Mouse (Mus musculus): ENCODE data around the gene Fbxw9. TPM values are rescaled to one million over a fixed set of nuclear protein-coding genes. Genes with fewer than 3 reads are reported as not detected.

The Fbxw9 gene
- polyA plus RNA-seq, 1 experiment, result 14.3 TPM

DNA sequence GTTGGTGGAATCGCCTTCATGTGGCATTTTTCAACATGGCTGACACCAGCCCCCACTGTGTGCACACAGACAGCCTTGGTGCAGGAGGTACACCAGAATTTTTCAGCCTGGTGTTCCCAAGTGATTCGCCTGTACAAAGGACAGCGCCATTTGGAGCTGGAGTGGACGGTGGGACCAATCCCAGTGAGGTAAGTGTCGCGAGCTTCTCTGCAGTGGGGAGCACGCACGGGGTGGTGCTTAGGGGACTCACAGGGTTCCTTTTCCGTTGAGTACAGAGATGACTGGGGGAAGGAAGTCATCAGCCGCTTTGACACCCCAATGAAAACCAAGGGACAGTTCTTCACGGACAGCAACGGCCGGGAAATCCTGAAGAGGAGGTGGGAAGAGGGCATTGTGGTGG lies 35.2 kb downstream of the Fbxw9 start:
- TF ChIP-seq POLR2A (IDR thresholded peaks at IDR 0.05; ENCODE audit: borderline replicate concordance, control insufficient read depth, low read depth, low read length), result no peak
- TF ChIP-seq CTCF (IDR thresholded peaks at IDR 0.05; ENCODE audit: control insufficient read depth, insufficient read depth, low read length), result no peak
- WGBS, result 86% methylated on average over 13 of the region's 13 CpGs
- no peak overlapping the region for H3K4me3 ChIP-seq (replicated peaks; ENCODE audit: control insufficient read depth, low read depth, low read length)
- H3K4me1 ChIP-seq (ENCODE audit: control insufficient read depth, insufficient read depth, low read length), result no peaks in the 10 kb centered on the region
- H3K27ac ChIP-seq (ENCODE audit: control insufficient read depth, insufficient read depth, low read depth, low read length, poor library complexity), result no peak overlapping the region

DNA sequence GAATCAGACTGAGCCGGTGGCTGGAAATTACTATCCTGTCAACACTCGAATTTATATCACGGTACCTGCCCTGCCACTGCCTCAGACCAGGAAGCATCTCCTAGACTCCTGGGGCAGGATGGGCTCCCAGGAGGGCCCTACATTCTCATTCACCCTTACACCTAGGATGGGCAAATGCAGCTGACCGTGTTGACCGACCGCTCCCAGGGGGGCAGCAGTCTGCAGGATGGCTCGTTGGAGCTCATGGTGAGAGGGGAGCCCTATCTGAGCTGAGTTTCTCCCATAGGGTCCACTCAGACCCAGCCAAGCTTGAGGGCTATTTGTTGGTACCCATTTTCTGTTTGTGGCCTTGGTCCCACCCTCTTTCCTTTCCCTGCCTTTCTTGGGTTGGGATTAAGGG lies 35.7 kb downstream of the Fbxw9 start:
- 84% methylated on average over 7 of the region's 7 CpGs for WGBS
- no peak for TF ChIP-seq CTCF (IDR thresholded peaks at IDR 0.05; ENCODE audit: control insufficient read depth, insufficient read depth, low read length)
- no peak for TF ChIP-seq POLR2A (IDR thresholded peaks at IDR 0.05; ENCODE audit: borderline replicate concordance, control insufficient read depth, low read depth, low read length)
- H3K4me3 ChIP-seq (replicated peaks; ENCODE audit: control insufficient read depth, low read depth, low read length), result no peak overlapping the region
- no peak overlapping the region for H3K27ac ChIP-seq (ENCODE audit: control insufficient read depth, insufficient read depth, low read depth, low read length, poor library complexity)
- H3K4me1 ChIP-seq (ENCODE audit: control insufficient read depth, insufficient read depth, low read length), result no peaks in the 10 kb centered on the region

DNA sequence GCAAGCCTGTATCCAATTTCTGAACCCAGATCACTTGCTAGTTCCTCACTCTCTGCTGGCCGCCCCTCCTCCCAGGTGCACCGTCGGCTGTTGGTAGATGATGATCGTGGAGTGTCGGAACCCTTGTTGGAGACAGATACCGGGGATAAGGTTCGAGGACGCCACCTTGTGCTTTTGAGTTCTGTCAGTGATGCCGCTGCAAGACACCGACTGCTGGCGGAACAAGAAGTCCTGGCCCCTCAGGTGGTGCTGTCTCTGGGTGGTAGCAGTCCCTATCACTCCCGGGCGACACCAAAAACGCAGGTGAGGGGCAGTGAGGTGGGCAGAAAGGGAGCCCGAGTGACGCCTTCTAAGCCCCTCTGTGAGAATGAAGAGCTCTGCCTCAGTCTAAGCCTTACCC lies 36.3 kb downstream of the Fbxw9 start:
- Histone ChIP-seq H3K4me1 (ENCODE audit: control insufficient read depth, insufficient read depth, low read length) (no peaks in the 10 kb centered on the region), H3K4me3 (replicated peaks; ENCODE audit: control insufficient read depth, low read depth, low read length) (no peak overlapping the region), H3K27ac (ENCODE audit: control insufficient read depth, insufficient read depth, low read depth, low read length, poor library complexity) (no peak overlapping the region)
- TF ChIP-seq POLR2A (IDR thresholded peaks at IDR 0.05; ENCODE audit: borderline replicate concordance, control insufficient read depth, low read depth, low read length) (no peak), CTCF (IDR thresholded peaks at IDR 0.05; ENCODE audit: control insufficient read depth, insufficient read depth, low read length) (no peak)
- 94% methylated on average over 16 of the region's 16 CpGs for WGBS

DNA sequence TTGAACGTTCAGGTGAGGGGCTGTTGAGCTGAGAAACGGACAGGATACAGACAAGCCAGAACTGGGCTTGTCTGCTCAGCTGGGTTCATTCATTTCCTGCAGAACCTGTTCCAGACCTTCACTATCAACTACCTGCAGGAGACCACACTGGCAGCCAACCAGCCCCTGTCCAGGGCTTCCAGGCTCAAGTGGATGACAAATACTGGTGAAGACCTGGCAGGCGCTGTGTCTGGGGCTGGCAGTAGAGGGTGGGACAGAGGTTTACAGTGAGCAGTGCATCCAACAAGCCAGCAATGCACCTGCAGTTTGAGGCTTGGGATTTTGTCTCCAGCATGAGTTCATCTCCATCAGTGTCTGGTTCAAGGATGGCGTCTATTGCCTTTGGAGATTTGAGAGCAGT lies 37.0 kb downstream of the Fbxw9 start:
- TF ChIP-seq CTCF (IDR thresholded peaks at IDR 0.05; ENCODE audit: control insufficient read depth, insufficient read depth, low read length) (no peak), POLR2A (IDR thresholded peaks at IDR 0.05; ENCODE audit: borderline replicate concordance, control insufficient read depth, low read depth, low read length) (no peak)
- WGBS, result 78% methylated on average over 4 of the region's 4 CpGs
- no peak overlapping the region for H3K4me3 ChIP-seq (replicated peaks; ENCODE audit: control insufficient read depth, low read depth, low read length)
- H3K27ac ChIP-seq (ENCODE audit: control insufficient read depth, insufficient read depth, low read depth, low read length, poor library complexity), result no peak overlapping the region
- H3K4me1 ChIP-seq (ENCODE audit: control insufficient read depth, insufficient read depth, low read length), result no peaks in the 10 kb centered on the region

DNA sequence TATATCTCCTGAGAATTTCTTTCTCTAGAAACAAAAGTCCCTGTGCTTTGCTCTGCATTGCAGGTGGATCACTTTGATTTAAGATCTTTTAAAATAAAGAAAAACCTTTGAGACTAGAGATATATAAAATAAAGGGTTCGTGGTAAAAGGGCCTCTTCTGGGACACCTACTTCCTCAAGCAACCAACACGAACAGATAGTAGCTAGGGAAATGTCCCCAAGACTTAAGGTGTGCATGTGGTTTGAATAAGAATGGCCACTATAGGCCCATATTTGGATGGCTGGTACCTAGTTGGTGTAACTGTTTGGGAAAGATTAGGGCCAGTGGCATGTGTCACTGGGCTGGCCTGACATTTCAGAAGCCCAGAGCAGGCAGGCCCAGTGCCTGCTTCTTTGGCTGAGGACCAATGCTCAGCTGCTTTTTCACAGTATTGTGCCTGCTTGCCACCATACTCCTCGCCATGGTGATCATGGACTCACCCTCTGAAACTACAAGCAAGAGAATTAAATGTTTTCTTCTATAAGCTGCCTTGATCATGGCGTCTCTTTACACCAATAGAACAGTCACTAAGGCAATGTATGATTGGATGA lies 40.3 kb downstream of the Fbxw9 start:
- Histone ChIP-seq H3K27ac (ENCODE audit: control insufficient read depth, insufficient read depth, low read depth, low read length, poor library complexity) (no peak overlapping the region), H3K4me3 (replicated peaks; ENCODE audit: control insufficient read depth, low read depth, low read length) (no peak overlapping the region), H3K4me1 (ENCODE audit: control insufficient read depth, insufficient read depth, low read length) (no peaks in the 10 kb centered on the region)
- TF ChIP-seq CTCF (IDR thresholded peaks at IDR 0.05; ENCODE audit: control insufficient read depth, insufficient read depth, low read length) (no peak), POLR2A (IDR thresholded peaks at IDR 0.05; ENCODE audit: borderline replicate concordance, control insufficient read depth, low read depth, low read length) (no peak)
- 64% methylated on average over 4 of the region's 4 CpGs for WGBS

DNA sequence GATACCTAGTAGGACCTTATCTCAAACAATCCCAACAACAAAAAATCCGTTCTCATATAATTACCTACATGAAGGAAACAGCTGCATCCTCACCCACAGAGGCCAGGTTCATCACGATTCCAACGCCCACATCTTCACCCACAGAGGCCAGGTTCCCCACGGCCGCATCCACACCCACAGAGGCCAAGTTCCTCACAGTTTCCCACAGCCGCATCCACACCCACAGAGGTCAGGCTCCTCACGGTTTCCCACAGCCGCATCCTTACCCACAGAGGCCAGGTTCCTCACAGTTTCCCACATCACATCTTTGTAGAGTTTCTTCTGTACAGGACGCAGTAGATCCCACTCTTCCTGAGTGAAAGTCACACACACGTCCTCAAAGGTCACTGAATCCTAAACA lies 53.4 kb downstream of the Fbxw9 start:
- H3K4me3 ChIP-seq (replicated peaks; ENCODE audit: control insufficient read depth, low read depth, low read length), result no peak overlapping the region
- no peak overlapping the region for H3K27ac ChIP-seq (ENCODE audit: control insufficient read depth, insufficient read depth, low read depth, low read length, poor library complexity)
- TF ChIP-seq POLR2A (IDR thresholded peaks at IDR 0.05; ENCODE audit: borderline replicate concordance, control insufficient read depth, low read depth, low read length), result no peak
- TF ChIP-seq CTCF (IDR thresholded peaks at IDR 0.05; ENCODE audit: control insufficient read depth, insufficient read depth, low read length), result no peak
- H3K4me1 ChIP-seq (ENCODE audit: control insufficient read depth, insufficient read depth, low read length), result no peaks in the 10 kb centered on the region
- 82% methylated on average over 10 of the region's 10 CpGs for WGBS

DNA sequence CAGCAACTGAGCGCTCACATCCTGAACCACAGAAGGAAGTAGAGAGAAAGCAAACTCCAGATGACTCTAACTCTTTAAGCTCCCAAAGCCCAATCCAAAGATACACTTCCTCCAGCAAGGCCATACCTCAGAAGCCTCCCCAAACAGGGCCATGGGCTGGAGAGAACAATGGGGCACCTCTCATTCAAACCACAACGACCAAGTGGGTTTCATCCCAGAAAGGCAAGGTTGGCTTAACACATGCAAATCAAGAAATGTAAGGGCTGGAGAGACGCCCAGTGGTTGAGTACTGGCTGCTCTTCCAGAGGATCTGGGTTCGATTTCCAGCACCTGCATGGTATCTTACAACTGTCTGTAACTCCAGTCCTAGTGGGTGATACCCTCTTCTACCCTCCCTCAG lies 55.6 kb downstream of the Fbxw9 start:
- WGBS, result 61% methylated on average over 4 of the region's 4 CpGs
- TF ChIP-seq POLR2A (IDR thresholded peaks at IDR 0.05; ENCODE audit: borderline replicate concordance, control insufficient read depth, low read depth, low read length) (no peak), CTCF (IDR thresholded peaks at IDR 0.05; ENCODE audit: control insufficient read depth, insufficient read depth, low read length) (no peak)
- no peak overlapping the region for H3K27ac ChIP-seq (ENCODE audit: control insufficient read depth, insufficient read depth, low read depth, low read length, poor library complexity)
- no peak overlapping the region for H3K4me3 ChIP-seq (replicated peaks; ENCODE audit: control insufficient read depth, low read depth, low read length)
- no peaks in the 10 kb centered on the region; the same call in 1 of the 2 replicates for H3K4me1 ChIP-seq (ENCODE audit: control insufficient read depth, insufficient read depth, low read length)

Other genes with a start within 250 kb of the Fbxw9 start
- gene Dand5, start 237.2 kb upstream of the Fbxw9 start, polyA plus RNA-seq (2011; ENCODE audit: insufficient read depth, insufficient read length, low replicate concordance, missing spikeins), result 2.2 and 3.3 TPM in 2 replicates
- 9.2 and 20.5 TPM in 2 replicates for gene Gadd45gip1, start 228.5 kb upstream of the Fbxw9 start, polyA plus RNA-seq (2011; ENCODE audit: insufficient read depth, insufficient read length, low replicate concordance, missing spikeins)
- 169 and 222 TPM in 2 replicates for gene Rad23a, start 219.4 kb upstream of the Fbxw9 start, polyA plus RNA-seq (2011; ENCODE audit: insufficient read depth, insufficient read length, low replicate concordance, missing spikeins)
- gene Calr, start 213.1 kb upstream of the Fbxw9 start, polyA plus RNA-seq (2011; ENCODE audit: insufficient read depth, insufficient read length, low replicate concordance, missing spikeins), result 342 and 475 TPM in 2 replicates
- 36.6 and 59.1 TPM in 2 replicates for gene Farsa, start 203.1 kb upstream of the Fbxw9 start, polyA plus RNA-seq (2011; ENCODE audit: insufficient read depth, insufficient read length, low replicate concordance, missing spikeins)
- 32.6 and 36.7 TPM in 2 replicates for gene Syce2, start 187.9 kb upstream of the Fbxw9 start, polyA plus RNA-seq (2011; ENCODE audit: insufficient read depth, insufficient read length, low replicate concordance, missing spikeins)
- 19.1 and 33.0 TPM in 2 replicates for gene Gcdh, start 166.1 kb upstream of the Fbxw9 start, polyA plus RNA-seq (2011; ENCODE audit: insufficient read depth, insufficient read length, low replicate concordance, missing spikeins)
- 142 and 168 TPM in 2 replicates for gene Klf1, start 158.1 kb upstream of the Fbxw9 start, polyA plus RNA-seq (2011; ENCODE audit: insufficient read depth, insufficient read length, low replicate concordance, missing spikeins)
- gene Dnase2a, start 151.5 kb upstream of the Fbxw9 start, polyA plus RNA-seq (2011; ENCODE audit: insufficient read depth, insufficient read length, low replicate concordance, missing spikeins), result 35.0 and 54.0 TPM in 2 replicates
- not detected in 2 replicates for gene Mast1, start 122.7 kb upstream of the Fbxw9 start, polyA plus RNA-seq (2011; ENCODE audit: insufficient read depth, insufficient read length, low replicate concordance, missing spikeins)
- not detected in 2 replicates for gene Rtbdn, start 113.1 kb upstream of the Fbxw9 start, polyA plus RNA-seq (2011; ENCODE audit: insufficient read depth, insufficient read length, low replicate concordance, missing spikeins)
- not detected in 2 replicates for gene Gm49661, start 90.6 kb upstream of the Fbxw9 start, polyA plus RNA-seq (2011; ENCODE audit: insufficient read depth, insufficient read length, low replicate concordance, missing spikeins)
- gene Prdx2, start 90.5 kb upstream of the Fbxw9 start, polyA plus RNA-seq (2011; ENCODE audit: insufficient read depth, insufficient read length, low replicate concordance, missing spikeins), result 1,113 and 1,804 TPM in 2 replicates
- 40.8 and 54.9 TPM in 2 replicates for gene Rnaseh2a, start 90.3 kb upstream of the Fbxw9 start, polyA plus RNA-seq (2011; ENCODE audit: insufficient read depth, insufficient read length, low replicate concordance, missing spikeins)
- 11.1 and 18.4 TPM in 2 replicates for gene Junb, start 81.3 kb upstream of the Fbxw9 start, polyA plus RNA-seq (2011; ENCODE audit: insufficient read depth, insufficient read length, low replicate concordance, missing spikeins)
- 3.5 and 7.3 TPM in 2 replicates for gene Hook2, start 69.5 kb upstream of the Fbxw9 start, polyA plus RNA-seq (2011; ENCODE audit: insufficient read depth, insufficient read length, low replicate concordance, missing spikeins)
- gene Best2, start 45.5 kb upstream of the Fbxw9 start, polyA plus RNA-seq (2011; ENCODE audit: insufficient read depth, insufficient read length, low replicate concordance, missing spikeins), result not detected in 2 replicates
- gene Asna1, start 34.8 kb upstream of the Fbxw9 start, polyA plus RNA-seq (2011; ENCODE audit: insufficient read depth, insufficient read length, low replicate concordance, missing spikeins), result 20.7 and 46.6 TPM in 2 replicates
- gene Trir, start 33.2 kb upstream of the Fbxw9 start, polyA plus RNA-seq (2011; ENCODE audit: insufficient read depth, insufficient read length, low replicate concordance, missing spikeins), result 240 and 300 TPM in 2 replicates
- gene Tnpo2, start 23.1 kb upstream of the Fbxw9 start, polyA plus RNA-seq (2011; ENCODE audit: insufficient read depth, insufficient read length, low replicate concordance, missing spikeins), result 35.5 and 49.9 TPM in 2 replicates
- gene Gm5741, start 7.9 kb downstream of the Fbxw9 start, polyA plus RNA-seq (2011; ENCODE audit: insufficient read depth, insufficient read length, low replicate concordance, missing spikeins), result 4.3 TPM in 1 of 2 replicates, not detected in the other
- 31.0 and 39.6 TPM in 2 replicates for gene Dhps, start 11.7 kb downstream of the Fbxw9 start, polyA plus RNA-seq (2011; ENCODE audit: insufficient read depth, insufficient read length, low replicate concordance, missing spikeins)
- gene Wdr83os, start 20.7 kb downstream of the Fbxw9 start, polyA plus RNA-seq (2011; ENCODE audit: insufficient read depth, insufficient read length, low replicate concordance, missing spikeins), result 26.9 and 42.0 TPM in 2 replicates
- gene Wdr83, start 21.3 kb downstream of the Fbxw9 start, polyA plus RNA-seq (2011; ENCODE audit: insufficient read depth, insufficient read length, low replicate concordance, missing spikeins), result 57.4 and 100 TPM in 2 replicates
- gene Man2b1, start 23.2 kb downstream of the Fbxw9 start, polyA plus RNA-seq (2011; ENCODE audit: insufficient read depth, insufficient read length, low replicate concordance, missing spikeins), result 19.2 and 64.3 TPM in 2 replicates
- gene Zfp791, start 63.0 kb downstream of the Fbxw9 start, polyA plus RNA-seq (2011; ENCODE audit: insufficient read depth, insufficient read length, low replicate concordance, missing spikeins), result not detected in 2 replicates
- not detected in 2 replicates for gene Cks1brt, start 91.9 kb downstream of the Fbxw9 start, polyA plus RNA-seq (2011; ENCODE audit: insufficient read depth, insufficient read length, low replicate concordance, missing spikeins)
- not detected in 2 replicates for gene Olfr371, start 165.9 kb downstream of the Fbxw9 start, polyA plus RNA-seq (2011; ENCODE audit: insufficient read depth, insufficient read length, low replicate concordance, missing spikeins)
- 58.9 and 65.2 TPM in 2 replicates for gene Orc6, start 239.6 kb downstream of the Fbxw9 start, polyA plus RNA-seq (2011; ENCODE audit: insufficient read depth, insufficient read length, low replicate concordance, missing spikeins)
- gene Vps35, start 239.7 kb downstream of the Fbxw9 start, polyA plus RNA-seq (2011; ENCODE audit: insufficient read depth, insufficient read length, low replicate concordance, missing spikeins), result 22.3 and 37.8 TPM in 2 replicates

Data from bone marrow, adult 2 months (tissue).